Mouse (Mus musculus): ENCODE results near the gene Gm13272.

DNA sequence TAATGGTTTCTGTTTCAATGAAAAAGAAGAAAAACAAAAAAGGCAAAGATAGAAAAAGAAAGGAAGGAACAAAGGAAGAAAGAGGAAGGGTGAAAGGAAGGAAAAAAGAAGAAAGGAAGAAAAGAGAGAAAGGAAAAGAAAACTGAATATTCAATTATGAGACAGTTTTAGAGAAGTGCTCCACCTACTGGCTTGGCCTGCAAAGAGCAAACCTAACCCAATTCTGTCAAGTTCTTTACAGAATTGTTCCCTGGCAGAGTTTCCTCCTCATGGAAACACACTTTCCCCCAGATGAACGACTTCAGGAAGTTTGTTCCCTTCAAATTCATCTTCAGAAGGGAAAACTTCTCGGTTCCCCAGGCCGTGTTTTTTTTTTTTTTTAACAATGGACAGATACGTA, 43.3 kb downstream of the Gm13272 start:
- TF ChIP-seq CTCF (IDR thresholded peaks at IDR 0.05; ENCODE audit: low read depth), result peak; percentile 53
- no peak for TF ChIP-seq EP300 (IDR thresholded peaks at IDR 0.05; ENCODE audit: low read depth)
